Mouse (Mus musculus) heart, adult 8-10 months (tissue): Measurements from ENCODE around the gene Cd3eap. TPM values are rescaled to one million over a fixed set of nuclear protein-coding genes. Genes with fewer than 3 reads are reported as not detected.

Source experiments
- DNase-seq: peaks from one replicate; pipeline ENCODE4 v3.0.0; 2022; ENCODE audit warnings: low spot score
- total RNA-seq, 4 experiments: library from RNA; stranded (reverse); gene quantifications; 2 replicates each; pipeline ENCODE4 v1.2.4; 2022

The Cd3eap gene
- total RNA-seq, 4 experiments from 2014 or later = 8.8 to 12.7 (median 9.4) TPM

DNA sequence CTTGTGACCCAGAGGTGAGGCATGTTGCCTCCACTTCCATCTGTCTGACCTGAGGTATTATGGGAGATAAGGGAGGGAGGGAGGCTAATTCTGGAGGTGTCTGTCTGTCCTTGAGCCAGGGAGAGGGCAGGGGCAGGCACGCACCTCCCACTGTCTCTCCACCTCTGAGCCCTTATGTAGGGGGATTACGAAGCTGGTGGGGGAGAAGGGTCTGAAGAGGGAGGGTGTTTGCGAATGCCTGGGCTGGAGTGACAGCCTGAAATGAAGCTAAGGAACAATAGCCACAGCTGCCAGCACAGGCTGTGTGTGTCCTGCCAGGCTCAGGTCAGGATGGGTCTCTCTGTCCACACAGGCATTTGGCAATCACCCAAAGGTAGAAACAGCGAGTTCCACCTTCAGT lies 3.0 kb upstream of the Cd3eap start:
- no peak for DNase-seq

GRCm38 (mm10) chr7:19361720-19362119 lies 2.4 kb upstream of the Cd3eap start:
- DNase-seq = peak; percentile 87

GRCm38 (mm10) chr7:19360944-19361343 lies 1.7 kb upstream of the Cd3eap start:
- peak; percentile 94 for DNase-seq

- DNase-seq = peak; percentile 79
Observed at GRCm38 (mm10) chr7:19359892-19360641, 784 bp upstream of the Cd3eap start.

DNA sequence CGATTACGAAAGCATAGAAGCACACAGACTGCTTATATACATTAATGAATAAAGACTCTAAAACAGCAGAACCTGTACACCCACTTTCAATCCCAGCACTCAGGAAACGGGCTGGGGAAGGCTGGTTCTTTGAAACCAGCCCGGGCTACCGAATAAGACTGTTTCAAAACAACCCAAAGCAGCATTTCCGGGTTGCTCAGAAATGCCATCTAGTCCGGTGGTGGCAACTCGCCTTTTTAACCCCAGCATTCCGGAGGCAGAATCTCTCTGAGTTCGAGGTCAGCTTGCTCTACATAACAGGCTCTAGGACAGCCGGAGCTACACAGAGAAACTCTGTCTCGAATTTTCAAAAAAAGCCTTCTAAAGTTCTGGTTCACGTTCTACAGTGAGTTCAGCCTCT lies 649 bp downstream of the Cd3eap start:
- no peak for DNase-seq

- DNase-seq = no peak
Observed at GRCm38 (mm10) chr7:19357381-19358375, 1.6 kb downstream of the Cd3eap start.

- no peak for DNase-seq
Observed at GRCm38 (mm10) chr7:19356311-19356710, 3.0 kb downstream of the Cd3eap start.

- no peak for DNase-seq
Observed at GRCm38 (mm10) chr7:19354991-19355390, 4.3 kb downstream of the Cd3eap start.

GRCm38 (mm10) chr7:19350221-19350620 lies 9.1 kb downstream of the Cd3eap start:
- no peak for DNase-seq

DNA sequence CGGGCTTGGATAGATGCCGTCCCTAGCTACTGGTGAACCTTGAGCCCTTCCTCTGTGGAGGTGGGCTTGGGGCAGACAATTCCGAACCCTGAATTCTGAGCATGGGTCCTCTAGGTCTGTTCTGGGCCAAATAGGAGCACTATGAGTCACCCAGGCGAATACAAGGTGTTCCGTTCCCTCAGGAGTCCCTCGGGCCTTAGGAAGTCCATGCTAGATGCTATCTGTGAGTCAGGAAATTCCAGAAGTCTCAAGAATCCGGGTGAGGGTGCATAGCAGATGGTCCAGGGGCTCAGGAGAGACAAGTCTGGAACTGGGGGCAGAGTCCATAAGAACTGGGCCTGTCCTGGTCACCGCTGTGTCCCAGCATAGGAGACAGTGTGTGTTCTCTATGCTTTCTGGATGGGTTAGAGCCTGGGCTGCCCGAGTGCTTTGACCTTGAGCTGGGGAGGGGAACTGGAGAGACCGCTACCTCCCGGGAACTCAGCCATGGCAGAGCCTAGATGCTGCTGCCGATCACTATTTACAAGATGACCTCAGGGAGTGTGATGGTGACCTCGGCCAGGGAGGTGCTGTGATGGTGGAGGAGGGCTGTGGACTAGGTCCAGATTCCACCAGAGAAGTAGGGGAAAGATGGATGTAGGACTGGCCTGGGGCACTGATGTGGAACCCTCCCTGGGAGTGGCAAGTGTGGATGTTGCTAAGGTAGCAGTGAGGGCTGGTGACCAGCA lies 9.9 kb downstream of the Cd3eap start:
- peak; percentile 67 for DNase-seq

GRCm38 (mm10) chr7:19344938-19345471 lies 14.3 kb downstream of the Cd3eap start:
- DNase-seq = peak; percentile 91

DNA sequence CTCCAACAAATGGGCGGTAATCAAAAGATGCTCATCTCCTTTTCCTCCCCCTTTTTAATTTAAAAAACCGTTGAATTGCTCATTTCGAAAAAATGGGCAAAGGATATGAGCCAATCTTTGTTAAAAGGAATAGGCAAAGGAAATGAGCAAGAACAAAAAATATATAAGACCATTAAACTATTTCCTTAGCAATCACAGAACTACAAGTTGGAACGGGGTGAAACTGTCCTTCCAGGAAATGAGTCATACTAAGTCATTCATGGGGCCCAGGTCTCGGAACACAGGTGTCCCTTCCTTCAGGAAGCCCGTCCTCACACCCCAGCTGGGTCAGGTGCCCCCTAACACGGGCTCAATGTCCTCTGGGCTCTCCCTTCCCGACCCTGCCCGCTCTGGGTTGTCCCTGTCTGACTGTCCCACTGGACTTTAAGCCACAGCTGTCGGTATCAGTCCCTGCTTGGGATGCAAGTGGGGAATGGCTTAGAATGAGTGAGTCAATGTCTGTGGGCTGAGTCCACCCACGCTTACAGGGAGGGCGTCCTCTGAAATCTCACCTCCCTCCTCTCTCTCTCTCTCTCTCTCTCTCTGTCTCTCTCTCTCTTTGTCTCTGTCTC lies 14.9 kb downstream of the Cd3eap start, which contains the start of gene Ercc1:
Gene Ercc1 (plus strand): TSS at position 542 of the 611 bp plus-strand sequence.
- DNase-seq = no peak

DNA sequence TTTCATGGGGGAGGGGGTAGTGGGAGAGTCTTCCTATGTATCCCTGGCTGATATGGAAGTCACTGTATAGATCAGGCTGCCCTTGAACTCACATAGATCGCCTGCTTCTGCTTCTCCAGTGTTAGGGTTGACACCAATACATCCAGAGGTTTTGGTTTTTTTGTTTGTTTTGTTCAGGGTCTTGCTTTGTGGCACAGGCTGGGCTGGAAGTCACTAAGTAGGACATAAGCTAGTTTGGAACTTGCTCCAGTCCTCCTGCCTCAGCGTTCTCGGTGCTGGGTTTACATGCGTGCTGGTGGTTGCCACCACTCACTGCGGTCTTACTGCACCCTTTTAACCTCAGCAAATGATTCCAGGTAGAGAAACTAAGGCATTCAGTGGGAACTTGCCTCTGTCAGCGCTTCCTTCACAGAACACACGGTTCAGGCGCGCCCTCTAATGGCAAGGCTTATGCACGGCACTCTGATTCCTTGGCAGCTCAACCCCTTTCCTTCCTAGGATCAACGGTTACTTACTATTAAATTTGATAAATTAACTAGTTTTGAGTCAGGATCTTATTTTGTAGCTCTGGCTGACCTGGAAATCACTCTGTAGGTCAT lies 16.0 kb downstream of the Cd3eap start:
- DNase-seq = peak; percentile 81

GRCm38 (mm10) chr7:19342481-19343027 lies 16.7 kb downstream of the Cd3eap start:
- peak; percentile 90 for DNase-seq

DNA sequence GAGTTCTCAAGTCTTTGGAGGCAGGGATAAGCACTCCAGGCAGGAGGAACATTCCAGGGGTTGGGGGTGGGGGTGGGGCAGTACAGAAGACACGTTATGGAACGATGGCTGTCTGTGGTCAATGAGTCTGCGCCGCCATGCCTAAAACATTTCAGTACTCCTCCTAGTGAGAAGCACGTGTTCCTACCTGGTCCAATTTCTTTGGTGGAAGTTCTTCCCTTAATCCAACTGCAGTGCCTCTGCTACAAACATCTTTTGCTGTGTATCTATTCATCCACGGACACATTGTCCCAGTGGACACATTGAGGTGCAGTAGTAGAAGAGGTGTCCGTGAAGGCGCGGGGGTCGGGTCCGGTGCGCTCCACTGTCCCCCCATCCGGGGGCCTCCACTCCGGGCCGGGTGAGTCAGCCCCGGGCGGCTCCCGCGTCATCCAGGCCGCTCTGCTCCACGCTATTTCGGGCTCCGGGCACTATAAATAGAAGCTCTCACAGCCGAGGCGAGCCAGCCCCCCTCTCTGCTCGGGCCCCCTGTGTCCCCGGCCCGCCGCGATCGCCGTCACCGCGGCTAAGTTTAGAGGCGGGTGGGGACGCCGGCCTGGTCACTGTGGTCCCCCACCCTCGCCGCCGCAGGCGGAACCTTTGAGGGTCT lies 17.4 kb downstream of the Cd3eap start:
- peak; percentile 60 for DNase-seq

GRCm38 (mm10) chr7:19341250-19341649 lies 18.0 kb downstream of the Cd3eap start:
- DNase-seq = no peak

- no peak for DNase-seq
Observed at GRCm38 (mm10) chr7:19338596-19338995, 20.7 kb downstream of the Cd3eap start.

DNA sequence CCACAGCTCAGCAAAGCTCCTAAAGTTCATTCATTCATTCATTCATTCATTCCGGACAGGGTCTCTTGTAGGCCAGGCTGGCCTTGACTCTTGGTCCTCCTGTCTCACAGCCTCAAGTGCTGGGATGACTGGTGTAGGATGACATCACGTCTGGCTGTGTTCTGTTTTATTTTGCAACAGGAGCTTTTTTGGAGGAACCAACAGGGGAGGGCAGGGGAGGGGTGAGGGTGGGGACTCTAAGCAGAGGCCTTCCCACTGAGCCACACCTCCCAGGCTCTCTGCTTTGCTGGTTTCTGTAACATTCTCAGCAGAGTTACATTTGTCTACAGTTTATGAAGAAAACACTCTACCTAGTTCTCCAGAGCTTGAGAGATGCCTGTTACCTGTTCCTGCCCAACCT lies 21.2 kb downstream of the Cd3eap start:
- DNase-seq = no peak

GRCm38 (mm10) chr7:19337122-19337521 lies 22.2 kb downstream of the Cd3eap start:
- no peak for DNase-seq

GRCm38 (mm10) chr7:19335583-19335982 lies 23.7 kb downstream of the Cd3eap start:
- DNase-seq = no peak
